Mouse (Mus musculus) heart, embryonic 13.5 days (tissue): ENCODE measurements around the gene Cadm1. TPM values are rescaled to one million over a fixed set of nuclear protein-coding genes. Genes with fewer than 3 reads are reported as not detected.

Experiments
- ATAC-seq: fragments of 200-750 bp; cut with Nextera tagmentation; 2 replicates; pipeline ENCODE4 v1.8.0; 2017; ENCODE audit warnings: moderate TSS enrichment; ENCODE audit not compliant: insufficient number of reproducible peaks, low FRiP score, low TSS enrichment; ENCODE audit errors: extremely low read depth
- H3K27ac ChIP-seq: fragments of 300-500 bp; sonication (generic); replicated peaks from 2 replicates; pipeline ENCODE4 v1.5.1; 2015; ENCODE audit warnings: moderate library complexity, mild to moderate bottlenecking, inconsistent platforms
- H3K27me3 ChIP-seq: fragments of 300-500 bp; sonication (generic); replicated peaks from 2 replicates; pipeline ENCODE4 v1.6.1; 2015; ENCODE audit warnings: mild to moderate bottlenecking, inconsistent platforms
- H3K36me3 ChIP-seq: fragments of 300-500 bp; sonication (generic); 2 replicates; pipeline ENCODE4 v1.6.1; 2015; ENCODE audit warnings: mild to moderate bottlenecking, inconsistent platforms
- H3K4me1 ChIP-seq: fragments of 300-500 bp; sonication (generic); 2 replicates; pipeline ENCODE4 v1.6.1; 2015; ENCODE audit warnings: inconsistent platforms
- H3K4me2 ChIP-seq: fragments of 300-500 bp; sonication (generic); 2 replicates; pipeline ENCODE4 v1.6.1; 2015; ENCODE audit warnings: inconsistent platforms, mild to moderate bottlenecking, moderate library complexity
- H3K4me3 ChIP-seq: fragments of 300-500 bp; sonication (generic); 2 replicates; pipeline ENCODE4 v1.5.1; 2015; ENCODE audit warnings: moderate library complexity, mild to moderate bottlenecking, inconsistent platforms
- H3K9ac ChIP-seq: fragments of 300-500 bp; sonication (generic); 2 replicates; pipeline ENCODE4 v1.6.1; 2015; ENCODE audit warnings: inconsistent platforms, mild to moderate bottlenecking, moderate library complexity
- H3K9me3 ChIP-seq: fragments of 300-500 bp; sonication (generic); 2 replicates; pipeline ENCODE4 v1.6.1; 2016; ENCODE audit warnings: inconsistent platforms
- WGBS: fragments of 180-500 bp; shearing (Covaris S2); methylation state at CpG from one replicate; pipeline ENCODE4 v1.1.7; 2015; ENCODE audit warnings: mixed read lengths; 5-methylcytosine and 5-hydroxymethylcytosine counted together
- polyA plus RNA-seq: library from polyadenylated mRNA; unstranded; fragments of >200 nt; fragmentation: Nextera tagmentation; extraction: Ambion mirVana; gene quantifications from 2 replicates; pipeline ENCODE4 v1.2.1, GENCODE M21; 2015

Gene Cadm1
- polyA plus RNA-seq, 1 experiment from 2014 or later, result 16.0 TPM

DNA sequence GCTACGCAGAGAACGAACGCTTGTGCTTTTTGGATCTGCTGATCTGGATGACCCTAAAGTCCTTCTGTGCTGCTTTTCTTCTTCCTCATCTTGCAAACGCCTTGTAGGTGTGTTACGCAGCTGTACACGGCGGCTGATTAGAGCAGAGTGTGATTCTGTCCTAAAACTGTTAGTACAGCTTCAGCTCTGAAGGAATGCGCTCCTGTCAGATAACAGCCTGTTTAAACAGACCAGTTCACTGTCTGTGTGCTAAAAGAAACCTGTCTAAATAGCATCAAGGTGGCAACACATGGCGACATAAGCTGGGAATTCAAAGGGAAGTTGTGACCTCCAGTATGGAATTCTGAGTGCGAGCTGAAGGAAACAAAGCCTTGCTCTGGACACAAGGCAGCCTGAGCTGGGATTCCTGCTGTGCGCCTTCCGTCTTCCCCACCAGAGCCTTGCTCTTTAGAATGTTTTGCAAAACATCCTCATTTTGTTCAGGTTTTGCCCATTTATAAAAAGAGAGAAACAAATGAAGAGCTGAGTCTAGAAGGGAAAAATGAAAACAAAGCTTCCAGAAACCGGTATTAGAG, 273.6 kb downstream of the Cadm1 start:
- Histone ChIP-seq H3K27me3 (no peaks in the 10 kb centered on the region), H3K27ac (peak overlapping the region; percentile 29), H3K9me3 (no peaks in the 10 kb centered on the region), H3K36me3 (no peaks in the 10 kb centered on the region), H3K4me1 (peaks cover 14% of the 10 kb centered on the region), H3K4me2 (peak overlapping the region; percentile 50), H3K4me3 (no peak overlapping the region), H3K9ac (peak overlapping the region; percentile 26; the same call in 1 of the 2 replicates)
- ATAC-seq, result no peak
- WGBS, result 32% methylated on average over 13 of the region's 13 CpGs

GRCm38 (mm10) chr9:47805658-47806057, 275.7 kb downstream of the Cadm1 start:
- no peak overlapping the region for H3K27ac ChIP-seq
- ATAC-seq, result no peak
- H3K9me3 ChIP-seq, result no peaks in the 10 kb centered on the region
- WGBS, result 80% methylated on average over 7 of the region's 7 CpGs
- H3K27me3 ChIP-seq, result no peaks in the 10 kb centered on the region
- no peaks in the 10 kb centered on the region for H3K36me3 ChIP-seq
- no peak overlapping the region for H3K4me3 ChIP-seq
- H3K9ac ChIP-seq, result no peak overlapping the region
- H3K4me2 ChIP-seq, result no peak overlapping the region
- peaks cover 14% of the 10 kb centered on the region for H3K4me1 ChIP-seq

DNA sequence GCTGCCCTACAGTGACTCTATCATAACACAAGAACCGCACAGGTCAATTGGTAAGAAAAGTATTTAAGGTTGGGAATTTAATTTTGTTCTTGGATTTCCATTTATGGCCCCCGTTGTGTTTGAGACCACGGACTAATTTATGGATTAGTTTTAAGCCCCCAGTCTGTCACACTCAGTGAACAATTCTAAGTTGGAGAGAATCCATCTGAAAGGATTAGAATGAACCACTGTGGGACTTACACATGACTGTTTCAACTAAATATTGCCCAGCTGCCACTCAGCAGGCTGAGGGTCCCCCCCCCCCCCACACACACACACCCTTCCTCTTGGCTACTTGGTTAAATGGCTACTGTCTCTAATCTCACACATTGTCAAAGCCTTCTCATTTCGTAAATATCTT, 295.7 kb downstream of the Cadm1 start:
- Histone ChIP-seq H3K9ac (no peak overlapping the region), H3K27me3 (no peaks in the 10 kb centered on the region), H3K4me1 (peaks cover 20% of the 10 kb centered on the region), H3K9me3 (no peaks in the 10 kb centered on the region), H3K36me3 (no peaks in the 10 kb centered on the region), H3K4me3 (no peak overlapping the region), H3K27ac (no peak overlapping the region), H3K4me2 (no peak overlapping the region)
- WGBS, result 87% methylated on average over 4 of the region's 4 CpGs
- ATAC-seq, result no peak

GRCm38 (mm10) chr9:47828762-47829161, 298.8 kb downstream of the Cadm1 start:
- Histone ChIP-seq H3K4me2 (peak overlapping the region; percentile 64), H3K4me3 (peak overlapping the region; percentile 38), H3K9ac (0 out of 2 replicates have a peak overlapping the region, but pooled peaks have one; percentile 24), H3K9me3 (no peaks in the 10 kb centered on the region), H3K27me3 (no peaks in the 10 kb centered on the region), H3K4me1 (peaks cover 31% of the 10 kb centered on the region), H3K36me3 (no peaks in the 10 kb centered on the region), H3K27ac (no peak overlapping the region)
- ATAC-seq, result no peak
- WGBS, result 19% methylated on average over 13 of the region's 13 CpGs

DNA sequence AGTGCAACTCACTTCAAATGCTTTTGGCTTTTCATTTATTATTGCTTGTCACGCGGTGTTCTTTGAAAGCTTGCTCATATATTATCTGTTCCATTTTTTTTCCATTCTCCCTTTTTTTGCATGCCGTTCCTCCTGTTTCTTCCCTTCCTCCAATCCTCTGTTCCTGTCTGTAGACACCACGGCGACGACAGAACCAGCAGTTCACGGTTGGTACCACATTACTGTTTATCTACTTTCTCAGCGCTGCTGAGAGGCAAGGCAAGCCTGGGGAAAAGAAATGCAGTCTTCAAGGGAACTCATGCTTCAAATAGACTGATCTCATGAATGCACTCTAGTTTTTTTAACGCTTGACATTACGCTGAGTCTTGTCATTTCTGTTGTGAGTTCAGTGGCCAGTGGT, 299.2 kb downstream of the Cadm1 start:
- Histone ChIP-seq H3K4me2 (peak overlapping the region; percentile 64), H3K9me3 (no peaks in the 10 kb centered on the region), H3K4me3 (peak overlapping the region; percentile 38), H3K9ac (0 out of 2 replicates have a peak overlapping the region, but pooled peaks have one; percentile 24), H3K36me3 (no peaks in the 10 kb centered on the region), H3K27me3 (no peaks in the 10 kb centered on the region), H3K27ac (no peak overlapping the region), H3K4me1 (peaks cover 31% of the 10 kb centered on the region)
- 33% methylated on average over 10 of the region's 10 CpGs for WGBS
- ATAC-seq, result no peak

DNA sequence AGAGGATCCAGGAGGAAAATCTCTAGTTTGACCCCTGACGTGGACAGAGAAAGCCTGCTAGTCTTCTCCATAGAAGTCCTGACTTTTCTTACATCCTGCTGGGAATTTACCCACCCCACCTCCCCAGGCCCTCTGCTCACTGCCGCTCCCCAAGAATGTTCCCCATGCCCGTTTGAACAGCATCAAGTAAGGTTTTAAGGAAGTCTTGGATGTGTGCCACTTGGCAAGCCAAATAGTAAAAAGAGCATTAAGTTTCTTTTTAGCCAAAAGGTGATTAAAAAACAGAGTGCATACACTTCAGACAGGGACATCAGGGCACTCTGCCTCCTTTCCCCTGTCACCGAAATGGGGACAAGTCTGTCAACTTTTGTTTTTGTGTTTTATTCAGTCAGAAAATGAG, 299.9 kb downstream of the Cadm1 start:
- 61% methylated on average over 4 of the region's 4 CpGs for WGBS
- no peak for ATAC-seq

GRCm38 (mm10) chr9:47831412-47831811, 301.4 kb downstream of the Cadm1 start:
- no peak for ATAC-seq
- Histone ChIP-seq H3K36me3 (no peaks in the 10 kb centered on the region), H3K4me2 (no peak overlapping the region), H3K27me3 (no peaks in the 10 kb centered on the region), H3K4me1 (peaks cover 31% of the 10 kb centered on the region), H3K4me3 (no peak overlapping the region), H3K27ac (no peak overlapping the region), H3K9ac (no peak overlapping the region), H3K9me3 (no peaks in the 10 kb centered on the region)
- 63% methylated on average over 4 of the region's 4 CpGs for WGBS

More for the DNA sequence above, 299.9 kb downstream of the Cadm1 start:
- no peak overlapping the region for H3K27ac ChIP-seq
- no peaks in the 10 kb centered on the region for H3K27me3 ChIP-seq
- H3K4me3 ChIP-seq, result no peak overlapping the region
- no peaks in the 10 kb centered on the region for H3K36me3 ChIP-seq
- H3K4me2 ChIP-seq, result no peak overlapping the region
- no peak overlapping the region for H3K9ac ChIP-seq
- no peaks in the 10 kb centered on the region for H3K9me3 ChIP-seq
- H3K4me1 ChIP-seq, result peaks cover 31% of the 10 kb centered on the region

DNA sequence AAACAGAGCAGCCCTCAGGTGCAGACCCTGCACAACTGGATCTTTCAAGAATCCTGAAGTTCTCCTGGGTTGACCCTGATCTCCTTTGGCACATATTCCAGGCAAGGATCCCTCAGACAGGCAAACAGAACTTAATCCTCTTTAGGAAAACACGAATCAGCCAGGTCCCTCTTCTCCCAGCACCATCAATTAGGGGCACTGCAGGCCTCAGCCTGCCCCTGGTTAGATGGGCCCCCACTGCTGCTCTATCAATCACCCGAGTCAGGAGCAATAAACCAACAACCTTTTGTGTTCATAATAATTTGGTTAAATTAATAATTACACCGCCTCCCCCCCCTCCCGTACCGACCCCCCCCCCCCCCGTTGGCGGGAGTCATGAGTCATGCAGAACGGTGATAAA, 308.2 kb downstream of the Cadm1 start:
- no peaks in the 10 kb centered on the region for H3K36me3 ChIP-seq
- ATAC-seq, result no peak
- H3K9ac ChIP-seq, result no peak overlapping the region
- H3K9me3 ChIP-seq, result no peaks in the 10 kb centered on the region
- H3K4me1 ChIP-seq, result no peaks in the 10 kb centered on the region
- no peaks in the 10 kb centered on the region; the same call in 1 of the 2 replicates for H3K27me3 ChIP-seq
- no peak overlapping the region for H3K4me3 ChIP-seq
- 9% methylated on average over 8 of the region's 8 CpGs for WGBS
- H3K4me2 ChIP-seq, result no peak overlapping the region
- H3K27ac ChIP-seq, result no peak overlapping the region

DNA sequence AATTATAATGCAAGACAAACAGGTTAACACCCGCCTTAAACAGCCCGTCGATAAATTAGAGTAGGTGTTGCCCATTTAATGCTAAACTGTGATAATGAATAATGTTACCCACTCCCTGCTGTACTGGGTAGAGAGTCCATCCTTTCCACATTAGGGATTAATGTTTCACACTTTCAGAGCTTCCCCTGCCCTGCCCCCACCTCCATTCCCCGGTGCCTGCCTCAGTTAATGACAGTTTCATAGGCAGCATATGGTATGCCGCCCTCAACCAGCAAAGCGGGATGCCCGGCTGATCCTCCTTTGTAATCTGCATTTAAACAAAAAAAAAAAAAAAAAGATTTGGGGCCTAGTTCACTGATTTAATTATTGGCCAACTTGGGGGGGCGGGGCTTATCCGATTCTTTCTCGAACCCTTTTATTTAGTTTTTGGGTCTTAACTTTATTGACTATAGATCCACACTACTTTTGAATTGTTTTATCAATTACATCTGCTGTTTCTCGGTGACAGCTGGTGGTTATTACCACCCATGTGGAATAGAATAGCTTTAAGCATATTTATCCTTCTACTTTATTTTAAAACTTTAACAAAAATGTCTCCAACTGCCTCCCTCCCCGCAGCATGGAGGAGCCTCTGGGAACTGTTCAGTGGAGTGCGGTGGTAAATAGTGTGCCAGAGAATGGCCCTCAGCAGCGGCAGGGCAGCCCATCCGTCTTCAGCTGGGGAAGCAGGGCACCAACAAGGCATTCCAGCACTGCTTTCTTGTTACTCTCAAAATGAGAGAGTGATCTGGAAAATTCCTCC, 309.1 kb downstream of the Cadm1 start:
- H3K9ac ChIP-seq, result no peak overlapping the region
- no peaks in the 10 kb centered on the region for H3K36me3 ChIP-seq
- no peak for ATAC-seq
- no peak overlapping the region for H3K4me3 ChIP-seq
- no peak overlapping the region for H3K4me2 ChIP-seq
- H3K27me3 ChIP-seq, result no peaks in the 10 kb centered on the region; the same call in 1 of the 2 replicates
- H3K9me3 ChIP-seq, result no peaks in the 10 kb centered on the region
- WGBS, result 46% methylated on average over 15 of the region's 15 CpGs
- no peaks in the 10 kb centered on the region for H3K4me1 ChIP-seq
- H3K27ac ChIP-seq, result no peak overlapping the region

DNA sequence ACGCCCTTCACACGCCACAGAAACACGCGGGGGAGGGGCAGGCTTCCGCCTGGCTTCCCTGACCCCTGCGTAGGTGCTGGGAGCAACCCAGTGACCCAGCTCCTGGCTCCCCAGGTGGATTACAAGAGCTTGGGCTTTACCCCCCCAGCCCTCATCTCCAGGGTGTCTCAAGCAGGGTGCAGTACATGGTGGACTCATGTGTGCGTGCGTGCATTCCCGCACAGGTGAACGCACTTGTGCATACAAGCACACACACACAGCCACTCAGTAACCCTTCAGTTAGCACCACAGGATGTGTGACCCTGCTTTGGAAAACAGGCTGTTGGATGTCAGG, 309.7 kb downstream of the Cadm1 start:
- no peak; the same call in 1 of the 2 replicates for ATAC-seq
- no peaks in the 10 kb centered on the region for H3K9me3 ChIP-seq
- no peak overlapping the region for H3K27ac ChIP-seq
- WGBS, result 59% methylated on average over 10 of the region's 10 CpGs
- H3K4me2 ChIP-seq, result no peak overlapping the region
- no peak overlapping the region for H3K9ac ChIP-seq
- no peaks in the 10 kb centered on the region; the same call in 1 of the 2 replicates for H3K27me3 ChIP-seq
- no peak overlapping the region for H3K4me3 ChIP-seq
- no peaks in the 10 kb centered on the region for H3K4me1 ChIP-seq
- no peaks in the 10 kb centered on the region for H3K36me3 ChIP-seq

- no peak for ATAC-seq
- no peak overlapping the region for H3K4me3 ChIP-seq
- no peak overlapping the region for H3K4me2 ChIP-seq
- no peak overlapping the region for H3K9ac ChIP-seq
- peaks cover 6% of the 10 kb centered on the region; the same call in 1 of the 2 replicates for H3K27me3 ChIP-seq
- 0 out of 2 replicates have a peak, but pooled peaks cover 2% of the 10 kb centered on the region for H3K4me1 ChIP-seq
- no peaks in the 10 kb centered on the region for H3K9me3 ChIP-seq
- H3K36me3 ChIP-seq, result no peaks in the 10 kb centered on the region
- H3K27ac ChIP-seq, result no peak overlapping the region
- 73% methylated on average over 6 of the region's 6 CpGs for WGBS
These were observed 313.4 kb downstream of the Cadm1 start for GRCm38 (mm10) chr9:47843328-47843727.
